Mouse (Mus musculus) heart, adult 2 months (tissue): ENCODE measurements around the gene Pbx2. TPM values are rescaled to one million over a fixed set of nuclear protein-coding genes. Genes with fewer than 3 reads are reported as not detected.

Experiments used
- DNase-seq, 2 experiments: peaks; one replicate each; pipeline ENCODE4 v3.0.0; 2021
- H3K27ac ChIP-seq: fragments of 200-600 bp; 2 replicates; pipeline ENCODE4 v1.8.1; 2022
- H3K27me3 ChIP-seq: fragments of 200-500 bp; 2 replicates; pipeline ENCODE4 v1.6.1; 2012; ENCODE audit warnings: mild to moderate bottlenecking, low read length, inconsistent platforms, mixed read lengths; ENCODE audit not compliant: control insufficient read depth, insufficient read depth
- H3K36me3 ChIP-seq: fragments of 200-500 bp; 2 replicates; pipeline ENCODE4 v1.6.1; 2012; ENCODE audit warnings: low read length, inconsistent platforms; ENCODE audit not compliant: control insufficient read depth, insufficient read depth
- H3K4me1 ChIP-seq: fragments of 200-500 bp; 2 replicates; pipeline ENCODE4 v1.6.1; 2011; ENCODE audit warnings: low read length; ENCODE audit not compliant: control insufficient read depth, insufficient read depth
- H3K4me3 ChIP-seq: fragments of 200-600 bp; 2 replicates; pipeline ENCODE4 v1.8.1; 2022
- H3K79me2 ChIP-seq: fragments of 200-500 bp; replicated peaks from 2 replicates; pipeline ENCODE4 v1.6.1; 2012; ENCODE audit warnings: mild to moderate bottlenecking, inconsistent platforms, low read length, moderate library complexity, mixed read lengths; ENCODE audit not compliant: control insufficient read depth, insufficient read depth
- H3K9ac ChIP-seq: fragments of 200-500 bp; 2 replicates; pipeline ENCODE4 v1.6.1; 2012; ENCODE audit warnings: low read depth, mild to moderate bottlenecking, control low read depth, inconsistent platforms, low read length, mixed read lengths
- CTCF ChIP-seq: fragments of 200-600 bp; IDR thresholded peaks from 2 replicates; pipeline ENCODE4 v1.8.1; 2022; ENCODE audit warnings: antibody characterized with exemption, mild to moderate bottlenecking, moderate library complexity
- EP300 ChIP-seq: fragments of 200-500 bp; IDR thresholded peaks from 2 replicates; pipeline ENCODE4 v1.6.1; 2011; ENCODE audit warnings: low read depth, low read length, control low read depth; ENCODE audit not compliant: insufficient read depth
- POLR2A ChIP-seq: fragments of 200-500 bp; IDR thresholded peaks from 2 replicates; pipeline ENCODE4 v1.6.1; 2011; ENCODE audit warnings: mild to moderate bottlenecking, low read depth, low read length, control low read depth; ENCODE audit not compliant: insufficient read depth
- WGBS: fragments of 180-500 bp; shearing (Covaris S2); methylation state at CpG from one replicate; pipeline ENCODE4 v1.1.7; 2018; 5-methylcytosine and 5-hydroxymethylcytosine counted together
- intact Hi-C: fragments of 180-260 bp; cut with DNase I; formaldehyde crosslinking; loops from one replicate; pipeline ENCODE4 v1.15.1; 2025
- polyA plus RNA-seq: library from polyadenylated mRNA; depleted of rRNA; stranded (reverse); fragments of >200 nt; gene quantifications from 2 replicates; pipeline ENCODE4 v1.2.3, GENCODE M21; 2012
- total RNA-seq, 2 experiments: library from RNA; stranded (reverse); gene quantifications; 2 replicates each; pipeline ENCODE4 v1.2.3; 2021

Pbx2 gene
- total and polyA plus RNA-seq, 3 experiments: 16.1 to 22.1 (median 18.4) TPM

- peaks cover 16% of the 10 kb centered on the region for H3K4me1 ChIP-seq
These were observed 3.3 kb upstream of the Pbx2 start for GRCm38 (mm10) chr17:34587814-34588213.

GRCm38 (mm10) chr17:34588767-34589166 is 2.3 kb upstream of the Pbx2 start:
- Histone ChIP-seq H3K4me1 (peaks cover 20% of the 10 kb centered on the region), H3K9ac (no peak overlapping the region), H3K27ac (no peak overlapping the region), H3K27me3 (no peaks in the 10 kb centered on the region), H3K36me3 (no peaks in the 10 kb centered on the region), H3K79me2 (no peaks in the 10 kb centered on the region), H3K4me3 (no peak overlapping the region)
- WGBS: 61% methylated on average over 3 of the region's 3 CpGs
- no peak for TF ChIP-seq EP300
- no peak for TF ChIP-seq CTCF
- peak; percentile 55 for TF ChIP-seq POLR2A
- intact Hi-C loops: no loop called here
- no peak for DNase-seq

More at GRCm38 (mm10) chr17:34587814-34588213, 3.3 kb upstream of the Pbx2 start:
- TF ChIP-seq EP300 (no peak), POLR2A (no peak; the same call in 1 of the 2 replicates), CTCF (no peak)
- intact Hi-C loops: no loop called here
- Histone ChIP-seq H3K27me3 (no peaks in the 10 kb centered on the region), H3K36me3 (no peaks in the 10 kb centered on the region), H3K9ac (peak overlapping the region; percentile 94), H3K79me2 (no peaks in the 10 kb centered on the region), H3K4me3 (peak overlapping the region; percentile 74), H3K27ac (peak overlapping the region; percentile 89)
- whole genome bisulfite sequencing: 1% methylated on average over 19 of the region's 19 CpGs
- peak in 1 of 2 experiments; percentile 32 for DNase-seq

- H3K79me2 ChIP-seq: no peaks in the 10 kb centered on the region
- no peaks in the 10 kb centered on the region for H3K27me3 ChIP-seq
- 35% methylated on average over 7 of the region's 7 CpGs for WGBS
- H3K9ac ChIP-seq: 0 out of 2 replicates have a peak overlapping the region, but pooled peaks have one; percentile 4
- peak overlapping the region; percentile 24; the same call in 1 of the 2 replicates for H3K4me3 ChIP-seq
- peak overlapping the region; percentile 97 for H3K27ac ChIP-seq
- DNase-seq: no peak
- intact Hi-C loops: no loop called here
- peaks cover 20% of the 10 kb centered on the region for H3K4me1 ChIP-seq
- no peaks in the 10 kb centered on the region for H3K36me3 ChIP-seq
- TF ChIP-seq POLR2A: no peak
- TF ChIP-seq EP300: 0 out of 2 replicates have a peak, but pooled peaks have one; percentile 1
- no peak for TF ChIP-seq CTCF
These were observed 1.9 kb upstream of the Pbx2 start for GRCm38 (mm10) chr17:34589206-34589605.

- peak; percentile 79 to 85 for DNase-seq
- H3K27ac ChIP-seq: peak within 1 kb of the TSS; percentile 97
- H3K27me3 ChIP-seq: no peaks in the 10 kb centered on the region
- H3K4me1 ChIP-seq: peaks cover 20% of the 10 kb centered on the region
- intact Hi-C loops: loop anchor here (10.0 kb wide), 1 partner anchor 665 kb away; the partner anchor contains the start of gene Rgl2
- no peak for TF ChIP-seq CTCF
- 0 out of 2 replicates have a peak, but pooled peaks have one; percentile 10 for TF ChIP-seq EP300
- TF ChIP-seq POLR2A: peak; percentile 60; the same call in 1 of the 2 replicates
- H3K36me3 ChIP-seq: no peaks in the 10 kb centered on the region
- no peaks in the 10 kb centered on the region for H3K79me2 ChIP-seq
- WGBS: 6% methylated on average over 7 of the region's 7 CpGs
- peak within 1 kb of the TSS; percentile 33 for H3K4me3 ChIP-seq
- H3K9ac ChIP-seq: peak within 1 kb of the TSS; percentile 55
These were observed 1.4 kb upstream of the Pbx2 start, which contains the start of gene Gpsm3 for GRCm38 (mm10) chr17:34589681-34590101. Gene Gpsm3 (plus strand): TSS chr17:34589806.

- TF ChIP-seq POLR2A (no peak), CTCF (no peak), EP300 (no peak)
These were observed 695 bp upstream of the Pbx2 start for GRCm38 (mm10) chr17:34590154-34590987.

More at GRCm38 (mm10) chr17:34590154-34590987, 695 bp upstream of the Pbx2 start:
- no peaks in the 10 kb centered on the region for H3K79me2 ChIP-seq
- H3K4me3 ChIP-seq: peak overlapping the region; percentile 33
- H3K27ac ChIP-seq: peak overlapping the region; percentile 97
- no peaks in the 10 kb centered on the region for H3K36me3 ChIP-seq
- peak in 1 of 2 experiments; percentile 38 for DNase-seq
- intact Hi-C loops: loop anchor here (10.0 kb wide), 1 partner anchor 666 kb away; the partner anchor contains the start of gene Rgl2
- H3K9ac ChIP-seq: peak overlapping the region; percentile 55
- H3K4me1 ChIP-seq: peaks cover 20% of the 10 kb centered on the region
- H3K27me3 ChIP-seq: no peaks in the 10 kb centered on the region
- WGBS: 56% methylated on average over 15 of the region's 15 CpGs
